Mouse (Mus musculus) hindbrain, embryonic 14.5 days (tissue): ENCODE data around the gene Dach1. TPM values are rescaled to one million over a fixed set of nuclear protein-coding genes. Genes with fewer than 3 reads are reported as not detected.

ENCODE experiments used
- ATAC-seq: fragments of 200-750 bp; cut with Nextera tagmentation; 2 replicates; pipeline ENCODE4 v1.8.0; 2017; ENCODE audit warnings: moderate number of reproducible peaks, mild to moderate bottlenecking, moderate TSS enrichment, moderate library complexity; ENCODE audit not compliant: low FRiP score
- DNase-seq: peaks from one replicate; pipeline ENCODE4 v3.0.0-alpha.2; 2015; ENCODE audit warnings: low spot score
- H3K27ac ChIP-seq: fragments of 300-500 bp; sonication (generic); 2 replicates; pipeline ENCODE4 v1.5.1; 2014; ENCODE audit warnings: mild to moderate bottlenecking, moderate library complexity
- H3K27me3 ChIP-seq: fragments of 300-500 bp; sonication (generic); 2 replicates; pipeline ENCODE4 v1.6.1; 2014; ENCODE audit warnings: mild to moderate bottlenecking, low read length, mixed read lengths; ENCODE audit not compliant: control insufficient read depth, insufficient read depth
- H3K36me3 ChIP-seq: fragments of 300-500 bp; sonication (generic); replicated peaks from 2 replicates; pipeline ENCODE4 v1.6.1; 2014; ENCODE audit not compliant: control insufficient read depth, insufficient read depth
- H3K4me1 ChIP-seq: fragments of 300-500 bp; sonication (generic); replicated peaks from 2 replicates; pipeline ENCODE4 v1.6.1; 2014; ENCODE audit warnings: antibody characterized with exemption, low read length, mixed read lengths; ENCODE audit not compliant: control insufficient read depth, insufficient read depth
- H3K4me2 ChIP-seq: fragments of 300-500 bp; sonication (generic); replicated peaks from 2 replicates; pipeline ENCODE4 v1.6.1; 2014; ENCODE audit warnings: mild to moderate bottlenecking, moderate library complexity
- H3K4me3 ChIP-seq: fragments of 300-500 bp; sonication (generic); replicated peaks from 2 replicates; pipeline ENCODE4 v1.5.1; 2014; ENCODE audit warnings: mild to moderate bottlenecking, low read length
- H3K9ac ChIP-seq: fragments of 300-500 bp; sonication (generic); 2 replicates; pipeline ENCODE4 v1.6.1; 2014
- H3K9me3 ChIP-seq: fragments of 300-500 bp; sonication (generic); 2 replicates; pipeline ENCODE4 v1.6.1; 2016; ENCODE audit warnings: low read length; ENCODE audit not compliant: control insufficient read depth
- whole genome bisulfite sequencing: fragments of 180-500 bp; shearing (Covaris S2); extraction: QIAGEN DNeasy Blood & Tissue Kit; methylation state at CpG from one replicate; pipeline ENCODE4 v1.1.7; 2014; 5-methylcytosine and 5-hydroxymethylcytosine counted together
- polyA plus RNA-seq: library from polyadenylated mRNA; unstranded; fragments of >200 nt; fragmentation: Nextera tagmentation; extraction: Ambion mirVana; gene quantifications from 2 replicates; pipeline ENCODE4 v1.2.1, GENCODE M21; 2014

Gene Dach1
- polyA plus RNA-seq, 1 experiment from 2014 or later, result 24.7 TPM

DNA sequence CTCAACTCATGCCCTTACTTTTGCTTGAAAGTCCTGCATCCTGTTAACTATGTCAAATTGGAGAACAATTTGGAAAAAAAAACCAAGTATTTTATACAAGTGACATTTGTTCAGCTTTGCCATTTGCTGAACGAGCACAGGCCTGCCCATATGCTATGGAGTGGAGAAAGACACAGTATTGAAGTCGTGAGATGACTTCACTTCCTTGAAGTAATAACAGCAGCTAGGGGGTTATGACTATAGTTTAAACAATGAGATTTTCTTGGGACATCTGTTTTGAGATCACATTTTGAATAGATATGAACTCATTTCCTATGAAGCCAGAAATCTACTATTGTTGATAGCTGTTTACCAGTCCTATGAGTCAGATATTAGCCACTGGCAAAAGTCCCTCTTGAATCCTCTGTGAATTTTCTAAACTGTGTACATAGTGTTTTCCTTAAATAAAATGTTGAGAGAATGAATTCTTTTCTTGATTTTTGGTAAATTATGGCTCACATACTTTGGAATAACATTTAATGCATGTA is 205.0 kb downstream of the Dach1 start:
- Histone ChIP-seq H3K4me2 (no peak overlapping the region), H3K27ac (no peak overlapping the region), H3K9ac (no peak overlapping the region), H3K9me3 (no peaks in the 10 kb centered on the region), H3K36me3 (no peaks in the 10 kb centered on the region), H3K4me3 (no peak overlapping the region), H3K4me1 (peaks cover 13% of the 10 kb centered on the region), H3K27me3 (no peaks in the 10 kb centered on the region)
- ATAC-seq, result no peak
- 65% methylated on average over 2 of the region's 2 CpGs for WGBS
- no peak for DNase-seq

DNA sequence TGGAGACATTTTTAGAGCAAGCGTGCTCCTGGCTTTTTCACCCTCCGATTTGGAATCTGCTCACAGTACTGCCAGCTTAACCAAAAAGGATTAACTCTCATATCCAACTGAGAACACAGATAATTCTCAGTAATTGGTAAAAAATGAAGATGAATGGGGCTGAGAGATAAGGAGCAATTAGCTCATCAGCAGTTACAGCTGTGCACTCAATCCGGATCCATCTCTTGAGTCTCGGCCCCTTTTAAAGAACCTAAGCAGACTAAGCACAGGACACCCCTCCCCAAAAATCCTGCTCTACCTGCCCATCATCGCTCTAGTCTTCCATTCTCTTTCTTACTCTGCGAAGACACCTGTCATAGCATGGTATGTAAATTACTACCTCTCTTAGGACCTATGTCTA is 205.9 kb downstream of the Dach1 start:
- Histone ChIP-seq H3K4me2 (no peak overlapping the region), H3K4me1 (peaks cover 13% of the 10 kb centered on the region), H3K27me3 (no peaks in the 10 kb centered on the region), H3K4me3 (no peak overlapping the region), H3K9ac (no peak overlapping the region), H3K9me3 (no peaks in the 10 kb centered on the region), H3K36me3 (no peaks in the 10 kb centered on the region), H3K27ac (no peak overlapping the region)
- WGBS, result 55% methylated on average over 6 of the region's 6 CpGs
- ATAC-seq (peak; percentile 62; the same call in 1 of the 2 replicates), DNase-seq (no peak)

DNA sequence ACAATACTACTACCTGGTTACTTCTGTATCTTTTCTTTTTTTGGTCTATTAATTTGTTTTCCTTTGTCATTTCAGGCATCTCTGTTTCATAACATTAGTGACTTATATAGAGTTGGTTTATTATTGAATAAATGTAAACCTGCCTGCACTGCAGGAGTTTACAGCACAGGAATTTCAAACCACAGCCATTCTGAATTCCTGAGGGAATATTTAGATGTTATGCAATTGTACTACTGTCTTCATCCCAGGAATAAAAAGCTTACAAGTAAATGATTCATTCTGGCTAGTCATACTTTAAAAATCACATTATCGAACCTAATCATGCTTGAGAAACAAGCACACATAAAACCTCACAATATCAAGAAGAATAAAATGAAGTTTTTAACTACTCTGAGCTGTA is 213.2 kb downstream of the Dach1 start:
- Histone ChIP-seq H3K36me3 (no peaks in the 10 kb centered on the region), H3K27ac (no peak overlapping the region), H3K27me3 (no peaks in the 10 kb centered on the region), H3K9ac (no peak overlapping the region), H3K4me1 (peaks cover 13% of the 10 kb centered on the region), H3K9me3 (no peaks in the 10 kb centered on the region), H3K4me3 (no peak overlapping the region), H3K4me2 (no peak overlapping the region)
- no peak for ATAC-seq
- no peak for DNase-seq
- WGBS, result 93% methylated on average over 1 of the region's 1 CpGs

DNA sequence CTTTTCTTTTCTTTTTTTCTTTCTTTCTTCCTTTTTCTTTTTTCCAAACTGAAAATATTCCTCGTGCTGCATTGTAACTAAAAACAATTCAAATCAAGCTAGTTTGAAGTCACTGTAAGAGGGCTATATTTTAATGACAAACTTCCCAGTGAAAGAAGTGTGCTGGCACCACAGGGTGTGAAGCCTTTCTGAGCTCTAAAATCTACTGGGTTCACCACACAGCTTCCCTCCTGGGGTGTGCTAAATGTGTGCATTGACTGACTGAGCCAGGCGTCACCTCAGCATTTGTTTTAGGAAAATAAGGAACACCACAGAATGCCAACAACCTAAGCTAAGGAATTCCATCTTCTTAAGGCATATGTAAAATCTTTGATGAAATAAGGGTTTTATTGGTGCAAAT is 224.1 kb downstream of the Dach1 start:
- Histone ChIP-seq H3K36me3 (no peaks in the 10 kb centered on the region), H3K9ac (no peak overlapping the region), H3K27ac (no peak overlapping the region), H3K27me3 (no peaks in the 10 kb centered on the region), H3K4me2 (no peak overlapping the region), H3K4me3 (no peak overlapping the region), H3K9me3 (no peaks in the 10 kb centered on the region), H3K4me1 (peaks cover 5% of the 10 kb centered on the region; the same call in 1 of the 2 replicates)
- DNase-seq (no peak), ATAC-seq (no peak)
- WGBS, result 19% methylated on average over 2 of the region's 2 CpGs

DNA sequence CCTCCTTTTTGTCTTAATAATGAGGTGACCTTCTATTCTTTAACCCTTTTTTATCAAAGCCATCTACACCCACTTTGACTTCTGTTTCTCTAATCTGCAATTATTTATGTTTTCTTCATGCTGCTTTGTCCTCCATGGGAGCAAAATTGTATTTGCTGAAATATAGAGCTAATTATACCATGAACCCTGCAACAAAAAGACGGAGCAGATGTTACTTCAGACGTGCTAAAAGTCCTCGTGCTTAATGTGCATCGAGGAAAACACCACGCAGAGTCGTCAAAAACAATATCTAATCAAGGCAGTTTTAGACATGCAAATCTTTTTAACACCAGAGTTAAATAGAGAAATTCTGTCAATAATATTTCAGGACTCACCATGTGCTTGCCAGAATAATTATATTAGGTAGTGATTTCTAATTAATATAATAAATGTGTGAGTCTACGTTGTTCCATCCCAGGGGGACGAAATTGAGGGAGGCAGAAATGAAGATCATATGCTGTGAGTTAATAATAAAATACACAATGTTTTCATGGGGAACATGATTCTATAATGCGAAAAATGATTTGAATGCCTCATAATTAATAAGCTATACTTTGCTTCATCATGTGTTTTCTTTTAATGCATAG is 224.8 kb downstream of the Dach1 start:
- no peaks in the 10 kb centered on the region for H3K27me3 ChIP-seq
- no peak overlapping the region for H3K27ac ChIP-seq
- H3K4me2 ChIP-seq, result peak overlapping the region; percentile 8; the same call in 1 of the 2 replicates
- DNase-seq (no peak), ATAC-seq (no peak)
- H3K9me3 ChIP-seq, result no peaks in the 10 kb centered on the region
- H3K4me3 ChIP-seq, result no peak overlapping the region
- no peak overlapping the region for H3K9ac ChIP-seq
- H3K4me1 ChIP-seq, result peaks cover 5% of the 10 kb centered on the region; the same call in 1 of the 2 replicates
- H3K36me3 ChIP-seq, result no peaks in the 10 kb centered on the region
- WGBS, result 24% methylated on average over 9 of the region's 9 CpGs

DNA sequence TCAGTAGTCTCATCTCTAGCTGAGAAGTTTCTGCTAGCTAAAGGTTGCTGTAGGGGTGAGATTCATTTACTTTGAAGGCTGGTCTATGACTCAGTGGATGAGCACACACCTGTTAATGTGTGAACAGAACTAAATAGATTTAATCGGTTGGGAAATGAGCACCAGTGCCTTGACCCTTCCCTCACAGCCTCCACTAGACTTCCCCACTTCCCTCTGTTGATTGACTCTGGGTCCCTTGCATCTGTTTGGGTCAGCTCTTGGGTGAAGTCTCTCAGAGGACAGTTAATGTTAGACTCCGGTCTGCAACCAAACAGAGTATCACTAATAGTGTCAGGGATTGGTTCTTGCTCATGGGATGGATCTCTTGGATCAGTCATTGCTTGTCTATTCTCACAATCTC is 227.2 kb downstream of the Dach1 start:
- Histone ChIP-seq H3K4me3 (no peak overlapping the region), H3K9me3 (no peaks in the 10 kb centered on the region), H3K9ac (no peak overlapping the region), H3K36me3 (no peaks in the 10 kb centered on the region), H3K4me1 (peaks cover 5% of the 10 kb centered on the region; the same call in 1 of the 2 replicates), H3K27ac (no peak overlapping the region), H3K27me3 (no peaks in the 10 kb centered on the region), H3K4me2 (no peak overlapping the region)
- DNase-seq, result no peak
- WGBS, result 90% methylated on average over 2 of the region's 2 CpGs
- no peak for ATAC-seq

DNA sequence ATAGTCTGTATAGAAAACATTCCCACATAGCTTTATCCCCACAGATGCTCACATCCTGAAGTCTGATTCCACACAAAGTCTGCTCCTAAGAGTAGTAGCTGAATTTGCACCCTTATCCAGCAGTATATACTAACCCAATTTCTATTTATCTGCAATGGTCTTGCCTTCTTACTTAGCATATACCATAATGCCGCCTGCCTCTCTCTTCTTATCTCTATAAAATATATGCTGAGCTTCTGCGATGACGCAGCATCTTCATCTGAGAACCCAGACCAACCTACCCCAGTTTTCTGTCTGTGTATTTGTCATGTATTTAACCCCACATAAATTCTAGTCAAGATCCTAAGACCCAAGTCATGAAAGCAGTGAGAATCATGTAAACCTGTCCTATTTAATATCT is 272.9 kb downstream of the Dach1 start:
- no peak overlapping the region for H3K4me2 ChIP-seq
- no peak for DNase-seq
- H3K27me3 ChIP-seq, result no peaks in the 10 kb centered on the region
- no peak overlapping the region for H3K4me3 ChIP-seq
- no peaks in the 10 kb centered on the region for H3K9me3 ChIP-seq
- H3K27ac ChIP-seq, result no peak overlapping the region
- H3K36me3 ChIP-seq, result no peaks in the 10 kb centered on the region
- no peak for ATAC-seq
- WGBS, result 98% methylated on average over 3 of the region's 3 CpGs
- no peak overlapping the region for H3K9ac ChIP-seq
- H3K4me1 ChIP-seq, result no peaks in the 10 kb centered on the region; the same call in 1 of the 2 replicates

DNA sequence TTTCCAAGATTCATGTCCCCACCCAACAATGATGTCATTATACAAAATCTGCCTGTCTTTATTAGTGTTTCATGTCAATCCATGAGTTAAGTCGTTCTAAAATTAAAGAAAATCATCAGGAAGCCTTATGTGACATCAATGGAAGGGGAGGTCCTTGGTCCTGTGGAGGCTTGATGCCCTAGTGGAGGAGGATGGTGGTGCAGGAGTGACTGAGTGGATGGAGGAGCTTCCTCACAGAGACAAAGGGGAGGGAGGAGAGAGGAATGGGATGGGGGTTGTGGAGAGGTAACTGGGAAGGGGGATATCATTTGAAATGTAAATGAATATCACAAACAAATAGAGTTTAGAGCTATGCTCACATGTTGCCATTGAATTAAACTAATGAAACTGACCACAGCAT is 287.6 kb downstream of the Dach1 start:
- Histone ChIP-seq H3K27ac (no peak overlapping the region), H3K4me1 (no peaks in the 10 kb centered on the region), H3K4me3 (no peak overlapping the region), H3K27me3 (no peaks in the 10 kb centered on the region), H3K4me2 (no peak overlapping the region), H3K36me3 (no peaks in the 10 kb centered on the region), H3K9ac (no peak overlapping the region), H3K9me3 (no peaks in the 10 kb centered on the region)
- DNase-seq (no peak), ATAC-seq (no peak)
- WGBS, result 61% methylated on average over 1 of the region's 1 CpGs

DNA sequence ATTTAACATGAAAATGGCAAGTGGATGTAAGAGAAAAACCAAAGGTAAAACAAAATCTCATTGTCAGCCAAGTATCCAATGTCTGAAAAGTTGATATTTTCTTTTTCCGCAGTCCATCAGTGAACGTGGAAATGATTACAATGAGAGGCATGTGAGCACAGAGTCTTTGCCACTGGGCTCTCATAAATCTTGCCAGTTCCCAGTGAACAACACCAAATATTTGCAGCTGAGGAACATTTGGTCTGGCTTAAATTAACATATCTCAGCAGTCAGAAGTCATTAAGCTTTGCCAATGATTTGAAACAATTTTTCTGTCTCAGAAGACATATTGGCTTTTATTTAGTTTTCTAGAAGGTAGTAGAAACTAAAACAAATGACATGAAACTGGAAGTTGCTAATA is 298.6 kb downstream of the Dach1 start:
- ATAC-seq, result no peak
- Histone ChIP-seq H3K27ac (no peak overlapping the region), H3K4me1 (peaks cover 15% of the 10 kb centered on the region), H3K27me3 (no peaks in the 10 kb centered on the region), H3K36me3 (no peaks in the 10 kb centered on the region), H3K9me3 (no peaks in the 10 kb centered on the region), H3K4me2 (no peak overlapping the region), H3K9ac (no peak overlapping the region), H3K4me3 (no peak overlapping the region)
- no peak for DNase-seq
- 35% methylated on average over 2 of the region's 2 CpGs for WGBS

DNA sequence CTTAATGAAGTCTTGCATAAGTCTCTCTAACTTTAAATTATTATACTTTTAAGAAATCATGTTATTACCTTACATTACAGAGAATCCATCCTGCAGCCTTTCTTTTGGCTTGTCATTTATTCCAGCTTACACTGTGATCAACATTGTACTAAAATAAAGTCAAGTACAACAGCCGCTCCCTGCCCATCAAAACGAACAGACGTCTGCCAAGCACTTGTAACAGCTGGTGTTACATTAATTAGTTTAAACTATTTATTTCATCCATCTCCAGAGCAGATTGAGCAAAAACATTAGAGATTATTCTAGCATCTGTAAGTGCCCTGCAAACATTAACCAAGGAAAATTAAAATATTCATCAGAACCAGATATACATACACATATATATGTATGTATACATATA is 311.2 kb downstream of the Dach1 start:
- H3K9ac ChIP-seq, result no peak overlapping the region
- H3K27me3 ChIP-seq, result no peaks in the 10 kb centered on the region
- no peak overlapping the region for H3K27ac ChIP-seq
- ATAC-seq, result no peak
- DNase-seq, result no peak
- H3K9me3 ChIP-seq, result no peaks in the 10 kb centered on the region
- H3K4me1 ChIP-seq, result no peaks in the 10 kb centered on the region
- H3K4me2 ChIP-seq, result no peak overlapping the region
- H3K4me3 ChIP-seq, result no peak overlapping the region
- whole genome bisulfite sequencing, result 42% methylated on average over 3 of the region's 3 CpGs
- no peaks in the 10 kb centered on the region for H3K36me3 ChIP-seq
